Mouse (Mus musculus): Measurements from ENCODE around the gene Lrfn2. TPM values are rescaled to one million over a fixed set of nuclear protein-coding genes. Genes with fewer than 3 reads are reported as not detected.

Lrfn2 gene
- polyA plus RNA-seq, 1 experiment from 2014 or later, result 0.04 TPM

- 61% methylated on average over 6 of the region's 6 CpGs for WGBS
- Histone ChIP-seq H3K9ac (replicated peaks; ENCODE audit: low read depth) (no peak overlapping the region), H3K36me3 (ENCODE audit: insufficient read depth, low read length) (no peaks in the 10 kb centered on the region), H3K4me1 (ENCODE audit: insufficient read depth, low read depth, low read length) (no peaks in the 10 kb centered on the region), H3K4me3 (ENCODE audit: low read depth, low read length) (no peak overlapping the region), H3K27me3 (replicated peaks; ENCODE audit: insufficient read depth, low read length) (no peaks in the 10 kb centered on the region), H3K27ac (ENCODE audit: low read length) (no peak overlapping the region), H3K4me2 (replicated peaks; ENCODE audit: low read depth, low read length) (no peak overlapping the region), H3K9me3 (ENCODE audit: low read length) (no peaks in the 10 kb centered on the region)
- no peak for DNase-seq (ENCODE audit: low spot score)
- TF ChIP-seq EP300 (IDR thresholded peaks at IDR 0.05) (no peak), CTCF (IDR thresholded peaks at IDR 0.05) (no peak)
- no peak for ATAC-seq
These were observed 102.9 kb downstream of the Lrfn2 start for GRCm38 (mm10) chr17:49035052-49035451.

DNA sequence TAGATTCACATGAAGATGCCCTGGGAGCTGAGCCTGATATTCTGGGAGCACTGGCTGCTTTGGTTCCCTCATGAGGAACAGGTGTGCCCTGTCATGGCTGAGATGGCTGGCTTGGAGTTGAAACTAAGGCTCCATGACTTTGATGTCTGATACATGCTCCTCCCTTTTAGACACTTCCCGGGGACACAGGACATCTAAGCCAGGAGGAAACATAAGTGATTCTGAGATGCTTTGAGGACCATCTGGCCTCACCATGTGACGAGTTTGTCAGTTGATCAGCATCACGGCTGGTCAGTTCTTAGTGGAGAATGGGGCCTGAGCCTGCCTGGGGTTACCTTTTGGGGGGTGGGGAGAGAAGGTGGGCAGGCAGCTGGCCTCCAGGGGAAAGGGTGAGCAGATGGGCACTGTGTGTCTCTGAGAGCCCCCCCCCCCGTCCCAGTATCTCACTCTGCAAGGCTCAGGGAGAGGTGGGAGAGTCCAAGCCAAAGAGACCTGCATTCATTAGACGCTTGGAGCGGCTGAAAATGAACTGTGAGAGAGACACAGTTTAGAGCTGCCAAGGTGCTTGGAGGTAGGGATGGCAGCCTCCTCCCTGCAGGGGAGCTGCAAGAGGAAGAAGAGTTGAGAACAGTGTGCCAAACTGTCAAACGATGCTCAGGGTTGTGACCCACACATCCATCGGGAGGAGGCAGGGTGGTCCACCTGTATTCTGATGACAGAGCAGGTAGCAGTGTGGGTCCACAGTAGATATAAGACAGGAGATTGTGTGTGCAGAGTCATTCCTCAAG lies 105.2 kb downstream of the Lrfn2 start:
- WGBS, result 55% methylated on average over 8 of the region's 8 CpGs
- Histone ChIP-seq H3K36me3 (ENCODE audit: insufficient read depth, low read length) (no peaks in the 10 kb centered on the region), H3K4me2 (replicated peaks; ENCODE audit: low read depth, low read length) (no peak overlapping the region), H3K9ac (replicated peaks; ENCODE audit: low read depth) (no peak overlapping the region), H3K27ac (ENCODE audit: low read length) (no peak overlapping the region), H3K4me3 (ENCODE audit: low read depth, low read length) (no peak overlapping the region), H3K27me3 (replicated peaks; ENCODE audit: insufficient read depth, low read length) (no peaks in the 10 kb centered on the region), H3K9me3 (ENCODE audit: low read length) (no peaks in the 10 kb centered on the region), H3K4me1 (ENCODE audit: insufficient read depth, low read depth, low read length) (no peaks in the 10 kb centered on the region)
- no peak for DNase-seq (ENCODE audit: low spot score)
- no peak for ATAC-seq
- no peak for TF ChIP-seq CTCF (IDR thresholded peaks at IDR 0.05)
- TF ChIP-seq EP300 (IDR thresholded peaks at IDR 0.05), result no peak

GRCm38 (mm10) chr17:49043806-49044640 lies 111.8 kb downstream of the Lrfn2 start:
- ATAC-seq (peak; percentile 46; the same call in 1 of the 2 replicates), DNase-seq (ENCODE audit: low spot score) (no peak)
- Histone ChIP-seq H3K4me1 (ENCODE audit: insufficient read depth, low read depth, low read length) (no peaks in the 10 kb centered on the region), H3K4me3 (ENCODE audit: low read depth, low read length) (no peak overlapping the region), H3K27me3 (replicated peaks; ENCODE audit: insufficient read depth, low read length) (no peaks in the 10 kb centered on the region), H3K36me3 (ENCODE audit: insufficient read depth, low read length) (no peaks in the 10 kb centered on the region), H3K27ac (ENCODE audit: low read length) (no peak overlapping the region), H3K9me3 (ENCODE audit: low read length) (no peaks in the 10 kb centered on the region), H3K9ac (replicated peaks; ENCODE audit: low read depth) (no peak overlapping the region), H3K4me2 (replicated peaks; ENCODE audit: low read depth, low read length) (no peak overlapping the region)
- WGBS, result 20% methylated on average over 11 of the region's 11 CpGs
- no peak for TF ChIP-seq CTCF (IDR thresholded peaks at IDR 0.05)
- no peak for TF ChIP-seq EP300 (IDR thresholded peaks at IDR 0.05)

DNA sequence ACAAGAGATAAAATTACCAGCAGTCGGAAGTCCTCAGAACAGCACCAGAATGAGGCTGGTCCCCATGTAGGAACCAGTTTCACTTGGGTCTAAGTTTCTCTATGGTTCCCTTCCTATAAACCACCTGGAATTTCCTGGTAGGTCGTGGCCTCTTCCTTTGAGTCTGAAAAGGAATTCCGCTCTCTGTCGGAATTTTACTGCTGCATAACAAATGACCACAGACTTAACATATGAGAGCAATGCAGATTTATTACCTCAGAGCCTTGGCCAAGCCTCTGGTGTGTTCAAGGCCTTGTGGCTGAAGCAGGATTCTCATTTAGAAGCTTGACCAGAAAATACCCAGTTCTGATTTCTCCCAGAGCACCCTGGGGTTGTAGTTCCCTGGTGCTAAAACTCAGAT lies 115.7 kb downstream of the Lrfn2 start:
- ATAC-seq, result no peak
- H3K36me3 ChIP-seq (ENCODE audit: insufficient read depth, low read length), result no peaks in the 10 kb centered on the region
- no peak overlapping the region for H3K4me3 ChIP-seq (ENCODE audit: low read depth, low read length)
- H3K4me1 ChIP-seq (ENCODE audit: insufficient read depth, low read depth, low read length), result no peaks in the 10 kb centered on the region
- H3K4me2 ChIP-seq (replicated peaks; ENCODE audit: low read depth, low read length), result no peak overlapping the region
- no peaks in the 10 kb centered on the region for H3K9me3 ChIP-seq (ENCODE audit: low read length)
- no peak for TF ChIP-seq CTCF (IDR thresholded peaks at IDR 0.05)
- no peaks in the 10 kb centered on the region for H3K27me3 ChIP-seq (replicated peaks; ENCODE audit: insufficient read depth, low read length)
- no peak overlapping the region for H3K27ac ChIP-seq (ENCODE audit: low read length)
- no peak overlapping the region for H3K9ac ChIP-seq (replicated peaks; ENCODE audit: low read depth)
- 43% methylated on average over 4 of the region's 4 CpGs for WGBS
- no peak for DNase-seq (ENCODE audit: low spot score)

GRCm38 (mm10) chr17:49051231-49051630 lies 119.1 kb downstream of the Lrfn2 start:
- Histone ChIP-seq H3K9me3 (ENCODE audit: low read length) (no peaks in the 10 kb centered on the region), H3K4me1 (ENCODE audit: insufficient read depth, low read depth, low read length) (no peaks in the 10 kb centered on the region), H3K27me3 (replicated peaks; ENCODE audit: insufficient read depth, low read length) (no peaks in the 10 kb centered on the region), H3K4me2 (replicated peaks; ENCODE audit: low read depth, low read length) (no peak overlapping the region), H3K36me3 (ENCODE audit: insufficient read depth, low read length) (no peaks in the 10 kb centered on the region), H3K9ac (replicated peaks; ENCODE audit: low read depth) (no peak overlapping the region), H3K4me3 (ENCODE audit: low read depth, low read length) (no peak overlapping the region), H3K27ac (ENCODE audit: low read length) (no peak overlapping the region)
- WGBS, result 56% methylated on average over 11 of the region's 11 CpGs
- TF ChIP-seq EP300 (IDR thresholded peaks at IDR 0.05), result no peak
- no peak for TF ChIP-seq CTCF (IDR thresholded peaks at IDR 0.05)
- DNase-seq (ENCODE audit: low spot score) (no peak), ATAC-seq (peak; percentile 53)

GRCm38 (mm10) chr17:49061141-49061540 lies 129.0 kb downstream of the Lrfn2 start:
- no peak overlapping the region for H3K9ac ChIP-seq (replicated peaks; ENCODE audit: low read depth)

More at GRCm38 (mm10) chr17:49061141-49061540, 129.0 kb downstream of the Lrfn2 start:
- WGBS, result 80% methylated on average over 8 of the region's 8 CpGs
- Histone ChIP-seq H3K27me3 (replicated peaks; ENCODE audit: insufficient read depth, low read length) (no peaks in the 10 kb centered on the region), H3K4me2 (replicated peaks; ENCODE audit: low read depth, low read length) (no peak overlapping the region), H3K36me3 (ENCODE audit: insufficient read depth, low read length) (no peaks in the 10 kb centered on the region), H3K4me1 (ENCODE audit: insufficient read depth, low read depth, low read length) (no peaks in the 10 kb centered on the region), H3K27ac (ENCODE audit: low read length) (no peak overlapping the region), H3K9me3 (ENCODE audit: low read length) (no peaks in the 10 kb centered on the region), H3K4me3 (ENCODE audit: low read depth, low read length) (no peak overlapping the region)
- ATAC-seq (no peak), DNase-seq (ENCODE audit: low spot score) (no peak)
- TF ChIP-seq EP300 (IDR thresholded peaks at IDR 0.05) (no peak), CTCF (IDR thresholded peaks at IDR 0.05) (no peak)
